Mouse (Mus musculus) bone marrow, adult 2 months (tissue): Measurements from ENCODE around the gene Ubxn10. TPM values are rescaled to one million over a fixed set of nuclear protein-coding genes. Genes with fewer than 3 reads are reported as not detected.

Experiments
- H3K27ac ChIP-seq: fragments of 200-500 bp; 2 replicates; pipeline ENCODE4 v1.5.1; 2012; ENCODE audit warnings: low read depth, mild to moderate bottlenecking, control low read depth, inconsistent platforms, low read length; ENCODE audit not compliant: control insufficient read depth, poor library complexity, insufficient read depth
- H3K4me1 ChIP-seq: fragments of 200-500 bp; 2 replicates; pipeline ENCODE4 v1.6.1; 2011; ENCODE audit warnings: low read length; ENCODE audit not compliant: control insufficient read depth, insufficient read depth
- H3K4me3 ChIP-seq: fragments of 200-500 bp; replicated peaks from 2 replicates; pipeline ENCODE3; 2011; ENCODE audit warnings: mild to moderate bottlenecking, low read depth, low read length, control low read depth; ENCODE audit not compliant: control insufficient read depth
- CTCF ChIP-seq: fragments of 200-500 bp; IDR thresholded peaks from 2 replicates; pipeline ENCODE4 v1.5.1; 2011; ENCODE audit warnings: low read length, control low read depth; ENCODE audit not compliant: control insufficient read depth, insufficient read depth
- POLR2A ChIP-seq: fragments of 200-500 bp; IDR thresholded peaks from 2 replicates; pipeline ENCODE4 v1.6.1; 2011; ENCODE audit warnings: low read depth, mild to moderate bottlenecking, control low read depth, low read length, borderline replicate concordance; ENCODE audit not compliant: control insufficient read depth
- WGBS: fragments of 180-500 bp; shearing (Covaris S2); methylation state at CpG from one replicate; pipeline ENCODE4 v1.1.7; 2018; 5-methylcytosine and 5-hydroxymethylcytosine counted together
- polyA plus RNA-seq: library from polyadenylated mRNA; stranded (reverse); fragments of >200 nt; gene quantifications from 2 replicates; pipeline ENCODE4 v1.2.4, GENCODE M21; 2011; ENCODE audit warnings: low replicate concordance; ENCODE audit not compliant: missing spikeins, insufficient read depth, insufficient read length

The Ubxn10 gene
- polyA plus RNA-seq, 1 experiment, result not detected

GRCm38 (mm10) chr4:138689094-138689512, 47.9 kb downstream of the Ubxn10 start:
- Histone ChIP-seq H3K4me1 (no peaks in the 10 kb centered on the region), H3K27ac (no peak overlapping the region), H3K4me3 (no peak overlapping the region)
- 10% methylated on average over 3 of the region's 3 CpGs for WGBS
- no peak for TF ChIP-seq POLR2A
- no peak for TF ChIP-seq CTCF

- no peaks in the 10 kb centered on the region for H3K4me1 ChIP-seq
- TF ChIP-seq POLR2A (no peak), CTCF (no peak)
- H3K4me3 ChIP-seq, result no peak overlapping the region
- WGBS, result 71% methylated on average over 6 of the region's 6 CpGs
- H3K27ac ChIP-seq, result no peak overlapping the region
Measured at GRCm38 (mm10) chr4:138685813-138686212, 51.2 kb downstream of the Ubxn10 start.

GRCm38 (mm10) chr4:138682760-138683159, 54.2 kb downstream of the Ubxn10 start:
- H3K4me3 ChIP-seq, result no peak overlapping the region
- H3K4me1 ChIP-seq, result no peaks in the 10 kb centered on the region
- TF ChIP-seq CTCF (no peak), POLR2A (no peak)
- no peak overlapping the region for H3K27ac ChIP-seq
- 44% methylated on average over 2 of the region's 2 CpGs for WGBS

GRCm38 (mm10) chr4:138680124-138680523, 56.8 kb downstream of the Ubxn10 start:
- Histone ChIP-seq H3K4me3 (no peak overlapping the region), H3K4me1 (no peaks in the 10 kb centered on the region), H3K27ac (no peak overlapping the region)
- TF ChIP-seq CTCF (no peak), POLR2A (no peak)
- 65% methylated on average over 4 of the region's 4 CpGs for WGBS

- Histone ChIP-seq H3K4me1 (no peaks in the 10 kb centered on the region), H3K27ac (no peak overlapping the region), H3K4me3 (no peak overlapping the region)
- WGBS, result 30% methylated on average over 16 of the region's 16 CpGs
- TF ChIP-seq CTCF, result no peak
- TF ChIP-seq POLR2A, result no peak
Measured at GRCm38 (mm10) chr4:138677579-138677978, 59.4 kb downstream of the Ubxn10 start.

GRCm38 (mm10) chr4:138676480-138676879, 60.5 kb downstream of the Ubxn10 start:
- TF ChIP-seq CTCF (no peak), POLR2A (no peak)
- Histone ChIP-seq H3K27ac (no peak overlapping the region), H3K4me1 (no peaks in the 10 kb centered on the region), H3K4me3 (no peak overlapping the region)
- WGBS, result 14% methylated on average over 16 of the region's 16 CpGs

- Histone ChIP-seq H3K4me3 (no peak overlapping the region), H3K27ac (no peak overlapping the region), H3K4me1 (no peaks in the 10 kb centered on the region)
- TF ChIP-seq CTCF, result no peak
- 67% methylated on average over 4 of the region's 4 CpGs for WGBS
Measured at GRCm38 (mm10) chr4:138672160-138672559, 64.8 kb downstream of the Ubxn10 start.

GRCm38 (mm10) chr4:138670093-138670889, 66.7 kb downstream of the Ubxn10 start:
- Histone ChIP-seq H3K27ac (no peak overlapping the region), H3K4me1 (no peaks in the 10 kb centered on the region), H3K4me3 (no peak overlapping the region)
- WGBS, result 72% methylated on average over 11 of the region's 11 CpGs
- no peak for TF ChIP-seq CTCF
- no peak for TF ChIP-seq POLR2A

GRCm38 (mm10) chr4:138666521-138666920, 70.4 kb downstream of the Ubxn10 start:
- H3K27ac ChIP-seq, result no peak overlapping the region
- no peaks in the 10 kb centered on the region for H3K4me1 ChIP-seq
- TF ChIP-seq POLR2A, result no peak
- TF ChIP-seq CTCF, result no peak
- 56% methylated on average over 10 of the region's 10 CpGs for WGBS
- no peak overlapping the region for H3K4me3 ChIP-seq
